Mouse (Mus musculus) stomach, embryonic 14.5 days (tissue): Measurements from ENCODE around the gene Il11ra1. TPM values are rescaled to one million over a fixed set of nuclear protein-coding genes. Genes with fewer than 3 reads are reported as not detected.

Source experiments
- ATAC-seq: fragments of 200-750 bp; cut with Nextera tagmentation; 2 replicates; pipeline ENCODE4 v1.8.0; 2017; ENCODE audit warnings: low read depth, moderate TSS enrichment; ENCODE audit not compliant: insufficient number of reproducible peaks, insufficient read depth, low FRiP score
- H3K27ac ChIP-seq: fragments of 300-500 bp; sonication (generic); 2 replicates; pipeline ENCODE4 v1.5.1; 2014; ENCODE audit warnings: mild to moderate bottlenecking, low read length, moderate library complexity, mixed read lengths
- H3K27me3 ChIP-seq: fragments of 300-500 bp; sonication (generic); 2 replicates; pipeline ENCODE4 v1.6.1; 2014; ENCODE audit warnings: low read length, control low read depth, mixed read lengths; ENCODE audit not compliant: control insufficient read depth, insufficient read depth
- H3K36me3 ChIP-seq: fragments of 300-500 bp; sonication (generic); 2 replicates; pipeline ENCODE4 v1.6.1; 2014; ENCODE audit warnings: mild to moderate bottlenecking, control low read depth, low read length, moderate library complexity, mixed read lengths; ENCODE audit not compliant: control insufficient read depth, insufficient read depth
- H3K4me1 ChIP-seq: fragments of 300-500 bp; sonication (generic); 2 replicates; pipeline ENCODE4 v1.6.1; 2014; ENCODE audit warnings: low read length, control low read depth, mixed read lengths; ENCODE audit not compliant: control insufficient read depth, insufficient read depth
- H3K4me2 ChIP-seq: fragments of 300-500 bp; sonication (generic); replicated peaks from 2 replicates; pipeline ENCODE4 v1.6.1; 2014; ENCODE audit warnings: low read depth, low read length, control low read depth
- H3K4me3 ChIP-seq: fragments of 300-500 bp; sonication (generic); 2 replicates; pipeline ENCODE4 v1.5.1; 2014; ENCODE audit warnings: low read depth, low read length, control low read depth
- H3K9ac ChIP-seq: fragments of 300-500 bp; sonication (generic); replicated peaks from 2 replicates; pipeline ENCODE4 v1.6.1; 2014; ENCODE audit warnings: low read depth, mild to moderate bottlenecking, control low read depth, low read length, moderate library complexity, mixed read lengths
- H3K9me3 ChIP-seq: fragments of 300-500 bp; sonication (generic); 2 replicates; pipeline ENCODE4 v1.6.1; 2016; ENCODE audit warnings: low read depth, low read length, control low read depth; ENCODE audit not compliant: control insufficient read depth
- WGBS: fragments of 180-500 bp; shearing (Covaris S2); extraction: QIAGEN DNeasy Blood & Tissue Kit; methylation state at CpG from one replicate; pipeline ENCODE4 v1.1.7; 2014; 5-methylcytosine and 5-hydroxymethylcytosine counted together
- polyA plus RNA-seq: library from polyadenylated mRNA; unstranded; fragments of >200 nt; fragmentation: Nextera tagmentation; extraction: Ambion mirVana; gene quantifications from 2 replicates; pipeline ENCODE4 v1.2.1, GENCODE M21; 2014

Gene Il11ra1
- polyA plus RNA-seq, 1 experiment from 2014 or later: 162 TPM

DNA sequence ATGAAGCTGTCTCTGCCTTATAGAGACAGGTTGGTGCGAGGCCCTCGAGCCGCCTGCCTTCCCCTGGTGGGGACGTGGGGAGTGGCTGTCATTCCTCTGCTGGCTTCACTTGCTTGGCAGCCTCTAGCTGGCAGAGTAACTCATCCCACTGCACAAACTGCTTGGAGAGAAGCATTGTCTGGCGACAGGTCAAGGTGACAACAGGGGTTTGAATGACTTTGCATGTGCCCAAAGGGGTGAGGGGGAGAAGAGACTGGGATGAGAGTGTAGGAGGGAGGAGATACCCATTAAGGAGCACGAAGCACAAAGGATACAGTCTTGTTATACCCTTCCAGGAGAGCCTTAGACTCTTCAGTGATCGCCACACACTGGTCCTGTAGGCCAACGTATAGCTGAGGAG, 15.3 kb downstream of the Il11ra1 start:
- H3K4me3 ChIP-seq: no peak overlapping the region
- no peaks in the 10 kb centered on the region for H3K9me3 ChIP-seq
- peaks cover 39% of the 10 kb centered on the region for H3K36me3 ChIP-seq
- no peaks in the 10 kb centered on the region for H3K27me3 ChIP-seq
- peaks cover 10% of the 10 kb centered on the region; the same call in 1 of the 2 replicates for H3K4me1 ChIP-seq
- ATAC-seq: no peak
- H3K4me2 ChIP-seq: no peak overlapping the region
- no peak overlapping the region for H3K27ac ChIP-seq
- WGBS: 81% methylated on average over 8 of the region's 8 CpGs
- no peak overlapping the region for H3K9ac ChIP-seq

DNA sequence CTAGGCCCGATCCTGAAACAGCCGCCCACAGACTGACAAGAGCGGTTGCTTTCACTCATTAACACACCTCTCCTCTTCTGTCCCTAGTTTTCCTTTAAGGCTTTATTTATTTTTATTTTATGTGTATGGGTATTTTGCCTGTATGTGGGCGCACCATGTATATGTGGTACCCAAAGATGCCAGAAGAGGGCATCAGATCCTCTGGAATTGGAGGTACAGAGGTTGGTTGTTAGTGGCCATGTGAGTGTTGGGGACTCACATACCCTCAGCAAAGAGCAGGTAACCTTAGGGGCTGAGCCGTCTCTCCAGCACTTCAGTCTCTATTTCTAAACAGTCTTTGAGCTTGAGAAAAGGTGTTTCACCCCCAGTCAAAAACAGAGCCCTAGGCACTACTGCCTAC, 15.8 kb downstream of the Il11ra1 start:
- ATAC-seq: no peak
- WGBS: 83% methylated on average over 5 of the region's 5 CpGs
- no peak overlapping the region for H3K4me2 ChIP-seq
- no peak overlapping the region for H3K4me3 ChIP-seq
- H3K27ac ChIP-seq: no peak overlapping the region
- peaks cover 39% of the 10 kb centered on the region for H3K36me3 ChIP-seq
- H3K9ac ChIP-seq: no peak overlapping the region
- no peaks in the 10 kb centered on the region for H3K9me3 ChIP-seq
- no peaks in the 10 kb centered on the region for H3K27me3 ChIP-seq
- peaks cover 10% of the 10 kb centered on the region; the same call in 1 of the 2 replicates for H3K4me1 ChIP-seq

DNA sequence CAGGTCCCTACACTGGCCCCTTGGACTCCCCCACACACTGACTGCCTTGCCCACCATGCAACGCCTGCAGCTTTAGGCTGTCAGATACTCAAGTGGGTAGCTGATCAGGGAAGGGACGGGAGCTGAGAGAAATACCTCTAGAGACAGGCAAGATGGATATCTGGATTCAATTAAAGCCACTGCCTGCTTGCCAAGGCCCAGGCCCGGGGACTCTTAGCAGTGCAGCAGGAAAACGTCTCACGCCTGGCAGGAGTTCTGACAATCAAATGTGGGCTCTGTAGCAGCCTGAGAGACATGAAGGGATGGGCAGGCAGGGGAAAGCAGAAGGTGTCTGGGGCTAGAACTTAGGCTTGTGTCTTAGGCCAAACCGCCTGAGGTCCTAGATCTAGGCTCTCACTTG, 17.0 kb downstream of the Il11ra1 start:
- Histone ChIP-seq H3K4me2 (no peak overlapping the region), H3K4me1 (peaks cover 8% of the 10 kb centered on the region; the same call in 1 of the 2 replicates), H3K9me3 (no peaks in the 10 kb centered on the region), H3K27ac (no peak overlapping the region), H3K4me3 (no peak overlapping the region), H3K27me3 (no peaks in the 10 kb centered on the region), H3K36me3 (peaks cover 29% of the 10 kb centered on the region), H3K9ac (no peak overlapping the region)
- 62% methylated on average over 6 of the region's 6 CpGs for whole genome bisulfite sequencing
- ATAC-seq: no peak

DNA sequence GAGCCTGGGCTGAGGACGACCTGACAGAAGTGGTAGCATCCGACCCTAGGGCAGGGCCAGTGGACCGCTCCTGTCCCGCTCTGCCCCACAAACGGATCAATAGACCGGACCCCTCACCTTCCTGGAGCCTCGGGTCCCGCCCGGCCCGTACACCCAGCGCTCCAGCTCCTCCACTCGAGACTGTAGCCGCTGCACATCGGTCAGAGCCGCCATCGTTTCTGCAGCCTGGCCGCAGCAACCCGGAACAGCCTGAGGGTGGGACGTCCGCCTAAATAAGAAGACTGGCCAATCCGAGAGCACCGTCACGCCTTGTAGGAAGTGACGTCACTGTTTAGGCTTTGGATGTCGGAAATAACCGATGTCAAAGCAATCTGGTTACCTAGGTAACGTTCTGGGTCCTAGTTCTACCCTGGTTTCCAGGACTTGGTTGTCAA, 23.1 kb downstream of the Il11ra1 start, which contains the start of gene Dctn3:
Gene Dctn3 (minus strand): TSS at position 253 of the 434 bp plus-strand sequence.
- Histone ChIP-seq H3K4me3 (peak within 1 kb of the TSS; percentile 91), H3K9me3 (no peaks in the 10 kb centered on the region), H3K9ac (peak within 1 kb of the TSS; percentile 84), H3K27ac (no peak within 1 kb of the TSS), H3K27me3 (peaks cover 35% of the 10 kb centered on the region), H3K4me2 (peak within 1 kb of the TSS; percentile 58), H3K36me3 (peaks cover 15% of the 10 kb centered on the region; the same call in 1 of the 2 replicates), H3K4me1 (peaks cover 7% of the 10 kb centered on the region; the same call in 1 of the 2 replicates)
- peak; percentile 94 for ATAC-seq
- under 1% methylated on average over 27 of the region's 27 CpGs for WGBS

DNA sequence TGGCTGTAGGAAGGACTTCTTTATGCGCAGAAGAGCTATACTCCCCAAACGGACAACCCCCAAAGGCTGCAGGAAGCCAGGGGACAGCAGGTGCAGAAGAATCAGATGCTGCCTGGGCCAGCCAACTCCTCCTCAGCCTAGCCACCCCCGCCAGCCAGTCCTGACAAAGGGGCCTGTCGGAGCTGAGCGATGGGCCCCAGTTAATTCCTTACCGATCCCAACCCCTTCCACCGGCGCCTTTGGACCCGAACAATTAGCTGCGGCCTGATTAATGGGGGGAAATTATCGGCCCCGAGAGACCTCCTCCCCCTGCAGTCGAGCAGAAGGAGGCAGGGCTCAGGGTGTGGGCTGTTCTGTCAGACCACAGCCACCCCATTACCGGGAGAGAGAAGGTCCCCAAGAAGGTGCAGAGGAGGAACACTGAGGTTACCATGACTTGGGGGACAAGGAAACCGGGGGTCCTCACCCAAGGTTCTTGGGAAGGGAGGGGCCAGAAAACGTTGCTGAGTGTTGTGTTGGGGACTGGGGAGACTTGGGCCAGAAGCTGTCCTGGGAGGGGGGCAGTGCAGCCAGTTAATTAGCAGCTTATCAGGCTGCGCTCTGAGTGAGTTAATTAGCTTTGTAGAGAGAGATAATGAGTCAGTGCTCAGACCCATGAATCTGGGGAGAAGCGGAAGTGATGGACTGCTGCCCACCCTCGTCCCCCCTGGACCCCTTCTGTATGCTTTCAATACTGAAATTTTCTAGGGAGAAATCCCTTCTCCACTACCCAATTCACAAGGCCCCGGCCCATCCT, 27.2 kb downstream of the Il11ra1 start:
- no peak overlapping the region for H3K4me3 ChIP-seq
- H3K4me2 ChIP-seq: no peak overlapping the region; the same call in 1 of the 2 replicates
- 16% methylated on average over 20 of the region's 20 CpGs for WGBS
- no peak overlapping the region for H3K27ac ChIP-seq
- no peaks in the 10 kb centered on the region for H3K36me3 ChIP-seq
- no peaks in the 10 kb centered on the region for H3K9me3 ChIP-seq
- H3K4me1 ChIP-seq: peaks cover 10% of the 10 kb centered on the region; the same call in 1 of the 2 replicates
- no peak overlapping the region for H3K9ac ChIP-seq
- peaks cover 64% of the 10 kb centered on the region for H3K27me3 ChIP-seq
- ATAC-seq: no peak

DNA sequence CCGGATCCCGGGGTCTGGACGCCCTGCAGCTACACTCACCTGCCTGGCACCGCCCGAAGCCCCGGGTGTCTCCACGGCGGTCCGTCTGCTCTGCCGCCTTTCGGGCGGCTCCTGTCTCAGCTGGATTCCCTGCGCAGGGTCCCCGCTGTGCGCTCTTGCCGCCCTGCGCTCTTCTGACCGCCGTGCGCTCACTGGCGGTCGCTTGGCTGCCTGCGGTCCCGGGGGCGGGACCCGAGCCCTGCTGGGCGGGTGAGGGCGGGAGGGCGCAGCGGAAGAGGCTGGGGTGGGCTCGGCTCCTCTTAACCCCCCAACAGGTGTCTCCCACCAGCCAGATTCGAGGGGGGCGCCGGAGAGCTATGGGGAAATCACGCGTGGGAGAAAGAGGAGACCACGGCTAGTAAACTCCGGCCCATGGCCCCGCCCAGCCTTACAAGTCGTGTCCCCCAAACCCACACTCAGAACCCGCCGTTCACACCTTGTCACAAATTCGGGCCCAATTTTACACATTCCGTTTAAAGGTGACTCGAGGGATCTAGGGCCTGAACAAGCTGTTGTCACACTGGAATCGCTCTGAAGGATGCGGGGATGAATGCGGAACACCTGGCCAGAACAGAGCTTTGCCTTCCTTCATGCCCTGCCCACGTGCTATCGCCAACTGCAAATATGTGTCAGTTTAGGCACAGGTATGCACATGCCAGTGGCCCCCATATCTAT, 31.4 kb downstream of the Il11ra1 start, which contains the start of gene Arid3c:
Gene Arid3c (minus strand): TSS at position 91 of the 714 bp plus-strand sequence.
- peak within 1 kb of the TSS; percentile 61 for H3K4me2 ChIP-seq
- ATAC-seq: no peak
- no peaks in the 10 kb centered on the region for H3K36me3 ChIP-seq
- H3K27ac ChIP-seq: no peak within 1 kb of the TSS
- peaks cover 51% of the 10 kb centered on the region for H3K27me3 ChIP-seq
- H3K4me1 ChIP-seq: 0 out of 2 replicates have a peak, but pooled peaks cover 4% of the 10 kb centered on the region
- WGBS: 1% methylated on average over 50 of the region's 50 CpGs
- no peak within 1 kb of the TSS for H3K9ac ChIP-seq
- peak within 1 kb of the TSS; percentile 28 for H3K4me3 ChIP-seq
- no peaks in the 10 kb centered on the region for H3K9me3 ChIP-seq

DNA sequence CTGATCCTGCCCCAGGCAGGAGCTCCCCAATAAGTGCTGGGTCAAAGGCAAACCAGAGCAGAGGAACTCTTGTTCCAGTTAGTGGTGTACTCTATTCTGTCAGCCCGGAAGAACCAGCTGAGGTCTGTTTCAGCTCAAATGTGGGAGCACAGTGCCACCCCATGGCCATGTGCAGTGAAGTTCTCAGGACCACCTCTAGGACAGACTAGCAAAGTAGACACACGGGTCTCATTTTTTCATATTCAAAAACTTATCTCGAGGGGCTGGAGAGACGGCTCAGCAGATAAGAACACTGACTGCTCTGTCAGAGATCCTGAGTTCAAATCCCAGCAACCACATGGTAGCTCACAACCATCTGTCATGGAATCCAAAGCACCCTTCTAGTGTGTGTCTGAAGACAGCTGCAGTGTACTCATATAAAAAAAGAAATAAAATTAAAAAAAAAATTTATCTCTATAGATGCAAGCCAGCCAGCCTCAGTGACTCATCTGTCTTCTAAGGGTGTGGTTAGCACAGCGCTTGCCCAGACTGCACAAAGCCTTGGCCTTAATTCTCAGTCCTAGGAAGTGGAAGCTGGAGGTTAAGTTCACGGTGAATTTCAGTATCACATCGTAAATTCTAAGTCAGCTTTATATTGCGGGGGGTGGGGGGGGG, 37.9 kb downstream of the Il11ra1 start:
- Histone ChIP-seq H3K9ac (no peak overlapping the region), H3K4me3 (no peak overlapping the region), H3K9me3 (no peaks in the 10 kb centered on the region), H3K27ac (no peak overlapping the region), H3K36me3 (peaks cover 7% of the 10 kb centered on the region; the same call in 1 of the 2 replicates), H3K4me1 (peaks cover 12% of the 10 kb centered on the region; the same call in 1 of the 2 replicates), H3K27me3 (peaks cover 2% of the 10 kb centered on the region; the same call in 1 of the 2 replicates), H3K4me2 (no peak overlapping the region)
- 41% methylated on average over 8 of the region's 8 CpGs for WGBS
- no peak for ATAC-seq

DNA sequence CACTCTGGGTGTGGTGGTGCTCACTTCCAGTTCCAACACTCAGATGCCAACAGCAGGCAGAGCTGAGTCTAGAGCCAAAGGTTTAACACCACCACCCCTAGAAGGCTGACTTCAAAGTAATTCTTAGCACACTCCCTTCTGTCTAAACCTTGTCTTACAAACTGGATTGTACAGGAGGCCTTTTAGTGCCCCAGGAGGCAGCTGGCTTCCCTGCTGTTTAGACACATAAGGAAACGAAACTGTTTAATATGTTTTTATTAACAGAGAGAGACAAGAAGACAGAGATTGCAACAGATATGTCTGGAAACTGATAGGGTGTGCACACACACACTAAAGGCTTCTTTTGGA, 38.4 kb downstream of the Il11ra1 start:
- H3K9ac ChIP-seq: no peak overlapping the region
- peaks cover 7% of the 10 kb centered on the region; the same call in 1 of the 2 replicates for H3K36me3 ChIP-seq
- 83% methylated on average over 1 of the region's 1 CpGs for WGBS
- no peaks in the 10 kb centered on the region for H3K27me3 ChIP-seq
- no peak overlapping the region for H3K4me3 ChIP-seq
- peaks cover 12% of the 10 kb centered on the region; the same call in 1 of the 2 replicates for H3K4me1 ChIP-seq
- no peak overlapping the region for H3K4me2 ChIP-seq
- no peaks in the 10 kb centered on the region for H3K9me3 ChIP-seq
- no peak overlapping the region for H3K27ac ChIP-seq
- no peak for ATAC-seq
